Mouse (Mus musculus) regulatory T cell (primary cell): Measurements from ENCODE around the gene Mrpl53.

Experiments used
- in situ Hi-C: fragments of 300-600 bp; cut with MboI, MseI; formaldehyde crosslinking; loops from one replicate; pipeline ENCODE4 v1.15.1; 2025; ENCODE audit warnings: high pct_unique_total_duplicates

Gene Mrpl53

GRCm38 (mm10) chr6:83145209-83145608 is 36.4 kb downstream of the Mrpl53 start:
- in situ Hi-C loops = no loop called here

GRCm38 (mm10) chr6:83145805-83146204 is 37.0 kb downstream of the Mrpl53 start:
- in situ Hi-C loops = no loop called here

- in situ Hi-C loops = no loop called here
Measured at GRCm38 (mm10) chr6:83147280-83147679, 38.4 kb downstream of the Mrpl53 start.

- in situ Hi-C loops = no loop called here
Measured at GRCm38 (mm10) chr6:83151721-83152120, 42.9 kb downstream of the Mrpl53 start.

GRCm38 (mm10) chr6:83153038-83153437 is 44.2 kb downstream of the Mrpl53 start:
- in situ Hi-C loops = no loop called here

GRCm38 (mm10) chr6:83153485-83153884 is 44.6 kb downstream of the Mrpl53 start:
- in situ Hi-C loops = no loop called here

- in situ Hi-C loops = loop anchor here (5.0 kb wide), 1 partner anchor 48 kb away; the partner anchor contains the start of gene Mrpl53
Measured at GRCm38 (mm10) chr6:83155552-83156238, 46.9 kb downstream of the Mrpl53 start.

- in situ Hi-C loops = loop anchor here (5.0 kb wide), 1 partner anchor 49 kb away; the partner anchor contains the start of gene Mrpl53
Measured at GRCm38 (mm10) chr6:83156259-83156684, 47.4 kb downstream of the Mrpl53 start, which contains the start of the genes Wdr54 and 1700003E16Rik. Wdr54 (minus strand) TSS chr6:83156397. 1700003E16Rik (plus strand) TSS chr6:83156404.

- in situ Hi-C loops = loop anchor here (5.0 kb wide), 1 partner anchor 52 kb away; the partner anchor contains the start of gene Mrpl53
Measured at GRCm38 (mm10) chr6:83159456-83159855, 50.6 kb downstream of the Mrpl53 start.
